Mouse (Mus musculus) c-Kit-positive CD71-negative TER-119-negative erythroid progenitor cells, embryonic 14.5 days (primary cell): ENCODE data around the gene Nadsyn1.

Source experiments
- DNase-seq: peaks from one replicate; pipeline ENCODE4 v3.0.0-alpha.2; 2013; ENCODE audit warnings: low read depth

The Nadsyn1 gene

DNA sequence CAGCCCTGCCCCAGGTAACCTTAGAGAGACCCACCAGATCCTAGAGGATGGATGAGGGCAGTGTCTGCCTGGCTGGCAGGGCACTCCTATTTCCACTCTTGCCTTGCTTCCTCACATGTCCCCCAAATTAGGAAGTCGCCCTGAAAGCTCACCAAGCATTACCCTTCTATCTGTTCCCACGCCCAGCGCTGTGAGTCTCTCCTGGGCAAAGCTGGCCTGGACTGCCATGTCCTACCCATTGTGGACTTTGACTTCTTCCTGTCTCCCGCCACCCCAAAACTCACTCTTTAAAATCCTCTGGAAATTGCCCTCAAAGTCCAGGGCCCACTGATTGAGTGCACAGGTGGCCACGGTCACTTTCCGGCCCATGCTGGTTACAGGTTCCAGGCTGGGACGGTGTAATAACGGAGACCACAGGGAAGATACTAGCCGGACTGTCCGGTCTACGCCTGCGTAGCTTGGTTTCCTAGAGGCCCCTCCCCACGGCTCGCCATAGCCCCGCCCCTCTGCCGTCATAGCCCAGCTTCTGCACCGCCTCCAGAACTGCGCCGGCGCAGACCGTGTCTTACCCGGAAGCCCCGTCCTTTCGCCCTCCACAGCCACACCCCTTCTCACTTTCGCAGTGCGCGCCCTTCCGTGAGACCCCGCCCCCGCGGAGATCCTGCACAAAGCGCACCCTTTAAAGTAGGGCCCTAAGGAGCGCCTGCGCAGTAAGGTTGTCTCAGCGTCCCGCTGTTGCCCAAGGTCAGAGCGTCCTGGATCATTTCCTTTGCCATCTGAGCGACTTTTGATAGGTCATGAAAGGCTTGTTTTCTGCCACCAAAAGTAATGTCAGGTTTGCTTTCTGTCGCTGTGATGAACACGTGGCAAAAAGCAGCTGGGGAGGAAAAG, at the start of gene Nadsyn1, which contains the start of gene Dhcr7:
Gene Nadsyn1 (minus strand): TSS at position 475 of the 891 bp plus-strand sequence.
Gene Dhcr7 (plus strand): TSS at position 771 of the 891 bp plus-strand sequence.
- peak; percentile 97 for DNase-seq

DNA sequence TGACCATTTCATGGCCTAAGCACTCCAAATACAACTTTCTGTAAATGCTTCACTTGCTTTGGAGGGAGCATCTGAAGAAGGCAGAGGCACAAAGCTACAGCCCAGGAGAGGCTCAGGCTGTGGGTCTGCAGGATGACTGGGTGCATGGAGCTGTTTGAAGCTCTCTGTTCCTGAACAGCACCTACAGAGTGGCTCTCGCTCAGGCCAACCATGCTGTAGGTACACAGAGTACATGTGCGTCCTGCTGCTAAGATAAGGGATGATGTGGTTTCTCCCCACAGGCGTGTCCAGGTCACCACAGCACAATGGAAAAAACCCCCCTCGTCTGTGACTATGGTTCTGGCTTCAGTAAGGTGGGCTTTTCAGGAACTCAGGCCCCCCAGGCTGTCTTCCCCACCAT, 46.2 kb upstream of the Nadsyn1 start:
- no peak for DNase-seq

DNA sequence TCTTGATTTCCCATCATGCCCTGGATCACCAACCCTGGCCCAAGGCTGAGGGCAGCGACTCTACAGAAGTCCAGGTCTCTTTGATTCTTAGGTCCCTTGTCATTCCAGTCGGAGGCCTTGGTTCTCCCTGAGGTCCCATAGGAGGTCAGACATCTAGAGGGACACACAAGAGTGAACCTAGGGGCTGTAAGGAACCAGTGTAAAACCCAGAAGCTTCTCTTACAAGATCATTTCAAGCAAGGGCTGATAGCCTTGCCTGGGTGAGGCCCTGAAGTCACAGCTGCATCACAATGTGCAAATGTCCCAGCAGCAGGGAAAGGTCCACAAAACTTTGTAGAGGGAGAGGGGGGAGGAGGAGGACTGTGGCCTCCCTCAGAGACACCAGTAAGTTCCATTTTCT, 43.9 kb upstream of the Nadsyn1 start, which contains the start of gene Gm498:
Gene Gm498 (plus strand): TSS at position 301 of the 400 bp plus-strand sequence.
- no peak for DNase-seq

DNA sequence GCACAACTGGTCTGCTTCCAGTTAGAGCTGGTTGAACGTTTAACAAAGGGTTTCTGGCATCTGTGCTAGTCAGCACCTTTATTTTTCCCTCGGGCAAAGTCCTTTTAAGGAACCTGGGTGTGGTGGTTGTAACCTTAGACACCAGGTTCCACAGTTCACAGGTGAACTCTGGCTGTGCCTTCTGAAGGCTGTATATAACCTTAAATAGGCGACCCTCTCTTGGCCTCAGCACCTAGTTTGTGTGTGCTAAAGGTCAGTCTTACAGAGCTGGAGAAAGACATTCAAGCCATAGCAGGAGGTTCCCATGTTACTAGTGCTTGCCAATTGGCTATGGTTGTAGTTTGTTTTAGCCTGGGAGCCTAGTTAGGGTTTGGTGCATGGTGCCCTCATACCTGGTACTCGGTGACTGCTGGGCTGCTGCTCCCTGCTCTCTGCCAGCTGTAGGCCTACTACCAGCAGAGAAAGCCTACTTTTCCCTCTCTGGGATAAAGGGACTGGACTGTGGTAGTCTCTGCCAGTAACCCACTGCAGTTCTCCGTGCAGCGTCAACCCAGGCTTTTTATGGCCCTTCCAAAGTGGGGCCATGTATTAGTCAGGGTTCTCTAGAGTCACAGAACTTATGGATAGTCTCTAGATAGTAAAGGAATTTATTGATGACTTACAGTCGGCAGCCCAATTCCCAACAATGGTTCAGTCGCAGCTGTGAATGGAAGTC, 26.3 kb upstream of the Nadsyn1 start:
- no peak for DNase-seq

DNA sequence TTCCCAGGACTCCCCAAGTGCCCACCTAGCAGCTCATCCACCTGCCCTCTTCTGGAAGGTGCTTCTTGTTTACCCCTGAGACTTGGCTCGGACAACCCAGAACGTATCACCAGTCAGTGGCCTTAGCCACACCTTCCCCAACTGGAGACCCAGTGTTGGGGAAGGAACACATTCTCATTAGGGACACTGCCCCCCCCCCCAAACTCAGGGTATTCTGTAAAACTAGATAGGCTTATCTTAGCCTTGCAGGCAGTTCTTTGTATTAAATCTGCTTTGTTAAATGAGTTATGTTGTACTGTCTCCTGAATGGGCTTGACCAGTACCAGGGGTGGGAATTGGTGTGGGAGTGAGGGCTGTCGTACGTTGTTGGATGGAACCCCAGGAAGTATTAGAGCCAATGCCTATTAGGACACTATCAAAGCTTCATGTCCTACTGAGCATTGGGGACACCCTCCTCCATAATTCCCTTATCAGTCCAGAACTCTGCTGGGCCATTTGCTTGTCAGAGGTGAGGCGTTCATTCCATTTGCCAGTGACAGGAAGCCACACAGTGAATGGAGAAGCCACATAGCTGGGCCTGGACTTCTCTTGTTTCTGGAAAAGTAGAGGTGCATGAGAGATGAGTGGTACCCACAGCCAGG, 25.6 kb upstream of the Nadsyn1 start:
- DNase-seq: no peak

- no peak for DNase-seq
Observed at GRCm38 (mm10) chr7:143841301-143841700, 18.7 kb upstream of the Nadsyn1 start.

GRCm38 (mm10) chr7:143840121-143840520, 17.5 kb upstream of the Nadsyn1 start:
- no peak for DNase-seq

DNA sequence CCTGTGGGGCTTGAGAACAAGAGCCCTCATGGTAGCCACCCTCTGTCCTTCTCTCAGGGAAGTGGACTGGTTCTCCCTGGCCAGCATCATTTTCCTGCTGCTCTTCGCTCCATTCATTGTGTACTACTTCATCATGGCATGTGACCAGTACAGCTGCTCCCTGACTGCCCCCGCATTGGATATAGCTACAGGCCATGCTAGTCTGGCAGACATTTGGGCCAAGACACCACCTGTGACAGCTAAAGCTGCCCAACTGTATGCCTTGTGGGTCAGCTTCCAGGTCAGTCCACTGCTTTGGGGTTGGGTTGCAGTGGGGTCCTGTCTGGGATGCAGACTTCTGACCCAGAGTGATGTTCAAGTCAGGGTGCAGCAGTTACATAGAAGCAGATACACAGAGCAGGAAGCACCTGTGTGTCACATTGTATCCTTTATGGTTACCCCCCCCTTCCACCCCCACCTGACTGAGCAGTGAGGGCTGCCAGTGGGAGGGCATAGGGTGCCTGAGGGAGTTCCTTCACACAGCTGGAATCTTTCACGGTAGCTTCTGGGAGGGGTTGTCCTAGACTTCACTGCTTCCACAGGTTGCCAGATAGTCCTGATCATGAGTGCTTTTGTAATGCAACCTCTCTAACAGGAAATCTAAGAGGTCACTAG, 15.2 kb upstream of the Nadsyn1 start:
- no peak for DNase-seq

GRCm38 (mm10) chr7:143834972-143835371, 12.3 kb upstream of the Nadsyn1 start:
- DNase-seq: no peak

DNA sequence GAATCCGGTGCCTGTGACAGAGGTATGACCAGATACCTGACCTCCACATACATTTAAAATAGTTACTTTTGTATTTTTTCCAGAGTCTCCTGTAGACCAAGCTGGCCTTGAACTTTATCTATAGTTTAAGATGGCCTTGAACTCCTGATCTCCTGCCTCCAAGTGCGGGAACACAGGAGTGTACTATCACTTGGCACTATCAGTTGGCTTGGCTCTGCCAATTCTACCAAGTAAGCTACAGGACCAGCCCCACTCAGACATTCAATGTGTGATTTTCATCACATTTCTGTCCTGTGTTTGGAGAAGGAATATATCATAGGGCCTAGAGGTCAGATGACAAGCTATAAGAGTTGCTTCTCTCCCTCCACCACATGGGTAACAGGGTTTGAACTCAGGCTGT, 11.7 kb upstream of the Nadsyn1 start:
- no peak for DNase-seq

DNA sequence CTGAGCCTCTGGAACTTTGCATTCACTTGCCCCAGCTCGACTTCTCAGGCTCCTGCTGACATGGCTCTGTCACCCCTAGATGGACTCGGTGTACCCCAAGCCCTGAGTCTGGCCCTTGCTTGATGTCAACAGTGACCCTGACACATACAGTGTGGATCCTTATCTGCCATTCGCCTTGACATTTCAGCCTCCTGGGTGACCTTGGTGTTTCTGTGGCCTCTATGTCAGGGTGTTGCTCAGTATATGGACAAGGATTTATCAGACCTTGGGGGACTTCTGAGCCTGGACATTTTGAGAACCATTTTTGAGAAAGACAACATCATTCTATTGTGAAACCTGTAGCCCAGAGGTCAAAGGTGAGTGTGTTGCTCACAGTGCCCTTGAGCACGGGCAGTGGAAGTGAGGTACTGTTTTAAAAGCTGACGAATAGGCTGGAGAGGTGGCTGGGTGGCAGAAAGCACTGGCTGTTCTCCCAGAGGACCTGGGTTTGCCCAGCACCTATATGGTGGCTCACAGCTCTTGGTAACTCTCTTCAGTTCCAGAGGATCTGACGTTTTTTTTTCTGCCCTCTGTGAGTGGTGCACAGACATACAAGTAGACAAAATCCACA, 11.0 kb upstream of the Nadsyn1 start:
- no peak for DNase-seq

DNA sequence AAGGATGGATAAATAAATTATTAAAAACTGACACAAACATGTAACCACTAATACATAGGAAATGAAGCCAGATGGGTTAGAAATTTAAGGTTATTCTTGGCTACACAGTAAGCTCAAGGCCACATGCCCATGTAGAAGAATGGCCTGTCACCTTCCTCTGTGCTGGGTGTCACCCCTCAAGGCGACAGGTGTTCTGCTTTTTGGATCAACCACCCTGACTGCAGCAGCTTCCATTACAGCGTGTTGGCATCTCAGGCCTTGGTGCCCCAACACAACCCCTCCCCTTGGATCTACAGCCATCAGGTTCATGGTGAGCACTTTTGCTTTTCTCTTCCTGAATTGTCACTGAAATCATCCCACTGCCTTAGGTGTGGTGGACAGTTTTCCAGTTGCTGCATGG, 10.0 kb upstream of the Nadsyn1 start:
- no peak for DNase-seq

DNA sequence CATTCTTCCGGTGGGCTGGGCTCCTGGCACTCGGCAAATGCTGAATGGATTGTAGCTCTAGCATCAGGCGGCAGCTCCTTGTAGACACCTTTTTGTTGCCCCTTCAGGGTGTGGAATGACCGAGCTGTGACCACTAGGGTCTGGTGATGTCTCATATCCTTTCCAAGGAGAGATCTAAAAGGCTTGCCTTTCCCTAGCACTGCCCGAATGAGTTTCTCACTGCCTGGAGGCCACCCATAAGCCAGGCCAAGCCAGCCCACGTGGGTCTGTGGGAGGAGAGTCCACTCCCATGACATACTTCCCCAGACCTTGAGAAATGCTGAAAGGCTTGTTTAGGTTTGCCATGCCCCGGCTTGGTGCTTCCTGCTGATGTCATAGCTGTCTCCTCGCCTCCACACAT, 9.5 kb upstream of the Nadsyn1 start:
- no peak for DNase-seq

- no peak for DNase-seq
Observed at GRCm38 (mm10) chr7:143830399-143830798, 7.8 kb upstream of the Nadsyn1 start.

DNA sequence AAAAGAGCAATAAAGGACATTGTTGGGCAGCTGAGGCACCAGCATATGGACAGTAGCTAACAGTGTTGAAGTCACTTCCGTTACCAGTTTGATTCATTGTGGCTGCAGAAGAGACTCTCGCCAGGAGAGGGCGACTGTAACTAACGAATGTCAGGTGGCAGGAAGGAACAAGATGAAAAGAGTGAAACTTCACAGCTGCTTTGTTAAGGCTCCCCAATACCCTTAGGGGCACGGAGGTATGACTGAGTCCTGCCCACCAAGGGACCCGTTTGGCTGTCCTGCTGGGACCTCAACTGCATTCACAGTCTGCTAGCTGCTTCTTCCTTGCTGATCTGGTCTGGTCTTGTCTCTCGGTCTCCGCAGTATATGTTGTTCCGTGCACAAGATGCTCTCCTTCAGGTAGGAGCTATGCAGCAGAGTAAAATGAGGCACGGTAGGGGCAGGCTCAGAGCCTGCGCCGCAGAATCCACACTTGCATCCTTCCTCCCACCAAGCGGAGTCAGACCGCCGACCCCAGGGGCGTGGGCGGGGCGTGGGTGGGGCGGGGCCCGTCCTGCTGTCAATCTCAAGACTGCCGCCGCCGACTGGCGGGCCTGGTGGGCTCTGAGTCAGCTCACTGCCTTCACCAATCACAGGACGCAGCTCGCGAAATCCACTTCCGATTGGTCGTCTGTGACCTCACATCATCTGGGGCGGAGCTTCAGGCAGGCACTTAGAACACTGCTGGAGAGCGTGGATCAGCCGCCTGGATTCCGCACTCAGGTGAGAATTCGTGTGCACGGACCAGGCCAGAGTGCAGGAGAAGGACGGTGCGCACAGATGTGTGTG, 7.1 kb upstream of the Nadsyn1 start:
- DNase-seq: peak; percentile 98

DNA sequence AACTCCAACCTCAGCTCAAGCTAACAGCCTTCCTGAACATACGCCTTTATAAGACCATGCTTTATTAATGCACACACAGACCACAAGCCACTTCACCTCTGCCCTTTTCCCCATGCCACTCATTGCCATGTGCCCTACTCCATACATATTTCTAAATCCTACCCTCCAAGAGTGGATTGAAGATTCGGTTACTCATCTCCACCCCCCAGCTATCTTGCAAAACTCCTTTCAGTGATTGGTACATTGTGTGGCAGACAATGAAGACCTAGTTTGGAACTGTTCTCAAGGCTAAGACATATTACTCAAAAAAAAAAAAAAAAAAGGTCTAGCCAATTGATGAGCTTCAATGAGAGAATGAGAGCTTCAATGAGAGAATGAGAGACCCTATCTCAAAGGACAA, 4.3 kb upstream of the Nadsyn1 start:
- DNase-seq: no peak

DNA sequence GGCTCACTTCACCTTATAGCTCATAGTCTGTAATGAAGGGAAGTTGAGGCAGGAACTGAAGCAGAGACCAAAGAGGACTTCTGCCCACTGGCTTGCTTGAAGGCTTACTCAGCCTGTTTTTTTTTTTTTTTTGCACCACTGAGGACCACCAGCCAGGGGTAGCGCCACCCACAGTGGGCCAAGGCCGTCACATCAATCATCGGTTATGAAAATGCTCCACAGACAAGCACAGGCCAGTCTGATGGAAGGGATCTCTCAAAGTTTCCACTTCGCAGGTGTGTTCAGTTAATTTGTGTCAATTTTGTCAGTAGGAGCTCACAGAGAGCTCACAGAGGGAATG, 587 bp upstream of the Nadsyn1 start:
- no peak for DNase-seq

DNA sequence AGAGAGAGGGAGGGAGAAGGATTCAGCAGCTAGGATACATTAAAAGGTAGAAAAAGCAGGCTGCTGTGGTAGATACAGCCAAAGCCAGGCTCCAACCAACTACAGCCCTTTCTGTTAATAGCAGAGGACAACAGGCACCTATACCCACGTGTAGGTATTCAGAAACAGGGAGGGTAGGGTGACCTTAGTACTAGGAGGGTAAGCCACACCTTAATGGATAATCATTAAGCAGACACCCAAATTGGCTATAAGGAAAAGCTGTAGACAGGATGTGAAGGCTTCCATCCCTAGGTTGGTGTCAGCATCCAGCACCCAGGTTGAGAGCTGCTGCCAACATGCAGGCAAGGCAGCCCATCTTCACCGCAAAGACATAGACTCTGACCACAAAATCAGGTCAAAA, 1.4 kb downstream of the Nadsyn1 start:
- no peak for DNase-seq

DNA sequence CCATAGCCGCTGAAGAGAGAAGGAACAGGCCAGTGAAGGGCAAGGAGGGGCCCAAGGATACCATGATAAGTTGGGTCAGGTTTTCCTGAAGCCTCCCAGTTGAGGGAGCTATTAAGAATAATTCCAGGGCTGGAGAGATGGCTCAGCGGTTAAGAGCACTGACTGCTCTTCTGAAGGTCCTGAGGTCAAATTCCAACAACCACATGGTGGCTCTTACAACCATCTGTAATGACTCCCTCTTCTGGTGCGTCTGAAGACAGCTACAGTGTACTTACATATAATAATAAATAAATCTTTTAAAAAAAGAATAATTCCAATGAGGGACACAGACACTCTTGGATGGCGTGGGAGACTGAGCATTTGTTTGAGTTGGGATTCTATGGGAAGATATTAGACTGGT, 3.4 kb downstream of the Nadsyn1 start:
- DNase-seq: no peak

DNA sequence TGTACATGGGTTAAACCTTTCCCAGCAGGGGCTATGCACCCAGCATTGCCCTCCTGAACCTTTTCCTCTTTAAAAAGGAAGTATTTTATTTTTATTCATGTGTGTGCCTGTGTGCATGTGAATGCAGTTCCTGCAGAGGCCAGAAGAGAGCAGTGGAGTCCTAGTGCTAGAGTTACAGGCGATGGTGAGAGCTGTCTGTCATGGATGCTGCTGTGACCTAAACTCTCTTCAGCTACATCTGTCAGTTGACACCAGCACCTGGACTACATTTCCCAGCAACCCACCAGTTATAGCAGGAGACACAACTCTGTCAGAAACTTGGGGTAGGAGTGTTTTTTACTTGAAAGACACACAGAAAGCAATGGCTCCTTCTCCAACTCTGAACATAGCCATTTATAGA, 13.7 kb downstream of the Nadsyn1 start:
- peak; percentile 20 for DNase-seq

GRCm38 (mm10) chr7:143805199-143805624, 17.4 kb downstream of the Nadsyn1 start:
- DNase-seq: no peak
